Mouse (Mus musculus) liver, embryonic 13.5 days (tissue): Measurements from ENCODE around the gene Rhbdd1. TPM values are rescaled to one million over a fixed set of nuclear protein-coding genes. Genes with fewer than 3 reads are reported as not detected.

ENCODE experiments used
- microRNA-seq: library from miRNA; unstranded; fragments of <30 nt; microRNA quantifications from one replicate; pipeline ENCODE4, GENCODE M21; 2016
- polyA plus RNA-seq: library from polyadenylated mRNA; unstranded; fragments of >200 nt; fragmentation: Nextera tagmentation; extraction: Ambion mirVana; gene quantifications from 2 replicates; pipeline ENCODE4 v1.2.1, GENCODE M21; 2015

Gene Rhbdd1
- polyA plus RNA-seq, 1 experiment from 2014 or later = 8.6 TPM

Small RNA genes within 50 kb of the gene (microRNA-seq; reads per million reads assigned to microRNA genes)
- gene Gm22112 = not detected

Other genes starting within 250 kb of the Rhbdd1 start
- 2.6 and 3.3 TPM in 2 replicates for gene Gm9747, start 83.3 kb upstream of the Rhbdd1 start, polyA plus RNA-seq
- 0.75 and 0.96 TPM in 2 replicates for gene Irs1, start 25.0 kb upstream of the Rhbdd1 start, polyA plus RNA-seq